Mouse (Mus musculus) embryonic fibroblast, embryonic 13.5 days (primary cell): Measurements from ENCODE around the gene Ccdc97.
"Not testable (repeated sequence)": the region's sequence is repeated elsewhere in the genome, so short reads cannot be mapped to it uniquely, and the experiment has no call there.

Experiments used
- CTCF ChIP-seq: IDR thresholded peaks from 2 replicates; pipeline ENCODE4 v1.5.1; 2011; ENCODE audit warnings: mild to moderate bottlenecking, control low read depth, low read length, moderate library complexity, borderline replicate concordance; ENCODE audit not compliant: insufficient read depth
- POLR2A ChIP-seq: IDR thresholded peaks from 2 replicates; pipeline ENCODE4 v1.6.1; 2011; ENCODE audit warnings: low read depth, mild to moderate bottlenecking, control low read depth, low read length, moderate library complexity

- not testable (repeated sequence) for TF ChIP-seq CTCF, POLR2A
Measured at GRCm38 (mm10) chr7:25721776-25722175, 2.9 kb upstream of the Ccdc97 start.
